Mouse (Mus musculus) frontal cortex, postnatal 36 days (tissue): ENCODE results near the gene Arrb1.
"Not testable (repeated sequence)": the region's sequence is repeated elsewhere in the genome, so short reads cannot be mapped to it uniquely, and the experiment has no call there.

Experiments used
- DNase-seq, 2 experiments: peaks; one replicate each; pipeline ENCODE4 v3.0.0; 2022; ENCODE audit warnings: low spot score in 2 of 2

Gene Arrb1

DNA sequence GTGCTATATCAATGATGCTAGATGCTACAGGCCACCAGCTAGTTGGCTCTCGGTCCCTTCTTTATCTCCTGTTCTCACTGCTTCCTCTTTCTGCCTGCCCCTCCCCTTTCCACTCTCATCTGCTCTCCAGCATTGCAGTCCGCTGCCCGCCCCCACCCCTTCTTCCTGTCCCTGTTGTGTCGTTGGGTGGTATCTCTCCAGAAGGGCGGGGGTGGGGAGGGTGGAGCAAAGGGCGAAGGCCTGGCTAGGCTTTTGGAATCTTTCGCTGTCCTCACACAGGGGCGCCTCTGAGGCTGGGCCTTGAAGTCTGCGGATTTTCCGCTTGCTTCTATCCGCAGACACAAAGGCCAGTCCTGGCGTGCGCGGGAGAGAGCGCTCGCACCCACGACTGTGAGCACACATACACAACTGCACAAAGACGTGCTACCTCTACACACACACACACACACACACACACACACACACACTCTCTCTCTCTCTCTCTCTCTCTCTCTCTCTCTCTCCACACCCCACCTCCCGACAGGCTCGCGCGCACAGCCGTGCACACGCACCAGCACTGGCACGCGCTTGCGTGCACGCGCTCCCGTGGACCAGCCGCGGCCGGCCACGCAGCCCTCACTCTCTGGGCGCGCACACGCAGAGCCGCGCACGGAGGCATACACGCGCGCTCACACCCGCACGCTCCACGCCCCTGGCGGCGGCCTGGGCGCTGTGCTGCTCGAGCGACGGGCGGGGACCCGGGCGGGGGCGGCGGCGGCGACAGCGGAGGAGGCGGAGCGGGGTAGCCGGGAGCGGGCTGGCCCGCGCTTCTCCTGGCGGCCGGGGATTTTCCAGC is at the start of gene Arrb1:
Gene Arrb1 (plus strand): TSS at position 566 of the 835 bp plus-strand sequence.
- DNase-seq: peak; percentile 73 to 86

DNA sequence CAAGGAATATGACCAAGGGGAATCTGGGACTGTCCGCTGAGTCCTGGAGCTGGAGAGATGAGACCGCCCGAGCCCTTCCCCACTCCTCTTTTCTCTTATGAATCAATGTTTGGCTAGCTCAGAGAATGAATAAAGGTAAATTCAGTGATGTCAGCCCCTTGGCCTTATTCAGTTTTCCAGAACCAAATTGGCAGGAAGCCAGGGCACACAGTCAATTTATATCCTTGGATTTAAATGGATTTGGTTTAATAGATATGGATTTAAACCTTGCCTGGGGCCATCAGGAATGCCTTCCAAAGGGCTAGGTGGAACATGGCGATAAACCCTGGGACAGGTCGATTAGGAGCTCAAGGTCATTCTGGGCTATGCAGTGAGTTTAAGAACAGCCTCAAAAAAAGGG is 45.6 kb upstream of the Arrb1 start:
- DNase-seq: no peak

- no peak for DNase-seq
Measured at GRCm38 (mm10) chr7:99499128-99499527, 36.1 kb upstream of the Arrb1 start.

DNA sequence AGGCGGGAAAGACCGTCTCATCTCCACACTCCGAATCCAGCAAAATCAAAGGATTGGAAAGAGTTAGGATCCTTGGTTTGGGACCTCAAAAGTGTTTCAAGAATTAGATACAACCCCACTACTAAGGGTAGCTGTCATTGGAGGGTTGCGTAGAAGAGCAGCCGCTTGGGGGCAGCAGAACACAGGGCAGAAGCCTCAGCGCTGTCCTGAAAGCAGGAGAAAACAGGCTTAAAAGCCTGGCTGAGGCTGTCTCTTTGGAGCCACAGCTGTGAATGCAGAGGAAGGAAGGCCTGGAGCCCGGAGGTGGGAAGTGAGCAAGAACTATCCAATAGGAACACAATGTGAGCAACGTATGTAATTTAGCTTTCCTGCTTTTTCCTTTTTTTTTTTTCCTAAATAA is 35.1 kb upstream of the Arrb1 start:
- DNase-seq: peak; percentile 80 to 88

DNA sequence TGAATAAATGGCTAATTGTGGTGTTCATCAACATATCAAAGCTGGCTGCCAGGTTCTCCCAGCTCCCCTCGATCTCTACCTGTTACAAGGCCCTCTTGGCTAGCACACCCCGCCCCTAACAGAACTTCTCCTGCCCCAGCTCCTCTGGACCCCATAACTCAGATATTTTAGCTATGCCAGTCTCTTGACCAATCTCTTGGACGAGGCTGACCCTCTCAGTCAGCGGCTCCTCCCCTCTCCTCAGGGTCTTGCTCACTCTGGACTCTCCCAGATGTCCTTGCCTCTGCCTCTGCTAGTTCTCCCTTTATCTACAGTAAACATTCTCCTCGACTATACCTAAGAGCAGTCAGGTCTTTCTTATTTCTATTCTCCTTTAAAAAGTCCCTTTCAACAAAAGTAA is 34.6 kb upstream of the Arrb1 start:
- no peak for DNase-seq

DNA sequence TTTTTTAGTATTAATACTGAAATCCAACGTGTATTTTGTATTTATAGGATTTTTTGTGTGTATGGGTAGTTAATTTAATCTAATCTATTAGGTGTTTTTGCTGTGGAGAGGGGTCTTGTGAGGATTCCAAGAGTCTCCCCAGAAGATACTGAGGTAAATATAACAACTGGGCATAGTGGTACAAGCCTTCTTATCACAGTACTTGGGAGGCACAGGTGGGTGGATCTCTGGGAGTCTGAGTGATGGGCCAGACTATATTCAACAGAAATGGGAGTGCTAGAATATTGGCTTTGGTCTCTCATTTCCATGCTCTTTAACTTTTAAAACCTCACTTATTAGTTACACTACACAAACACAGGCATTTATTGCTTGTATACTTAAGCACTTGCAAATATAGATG is 34.1 kb upstream of the Arrb1 start:
- no peak for DNase-seq

- DNase-seq: no peak
Measured at GRCm38 (mm10) chr7:99504556-99504955, 30.7 kb upstream of the Arrb1 start.

GRCm38 (mm10) chr7:99508187-99508586 is 27.1 kb upstream of the Arrb1 start:
- not testable (repeated sequence) for DNase-seq

- DNase-seq: peak; percentile 72 to 81
Measured at GRCm38 (mm10) chr7:99510087-99510501, 25.2 kb upstream of the Arrb1 start.

DNA sequence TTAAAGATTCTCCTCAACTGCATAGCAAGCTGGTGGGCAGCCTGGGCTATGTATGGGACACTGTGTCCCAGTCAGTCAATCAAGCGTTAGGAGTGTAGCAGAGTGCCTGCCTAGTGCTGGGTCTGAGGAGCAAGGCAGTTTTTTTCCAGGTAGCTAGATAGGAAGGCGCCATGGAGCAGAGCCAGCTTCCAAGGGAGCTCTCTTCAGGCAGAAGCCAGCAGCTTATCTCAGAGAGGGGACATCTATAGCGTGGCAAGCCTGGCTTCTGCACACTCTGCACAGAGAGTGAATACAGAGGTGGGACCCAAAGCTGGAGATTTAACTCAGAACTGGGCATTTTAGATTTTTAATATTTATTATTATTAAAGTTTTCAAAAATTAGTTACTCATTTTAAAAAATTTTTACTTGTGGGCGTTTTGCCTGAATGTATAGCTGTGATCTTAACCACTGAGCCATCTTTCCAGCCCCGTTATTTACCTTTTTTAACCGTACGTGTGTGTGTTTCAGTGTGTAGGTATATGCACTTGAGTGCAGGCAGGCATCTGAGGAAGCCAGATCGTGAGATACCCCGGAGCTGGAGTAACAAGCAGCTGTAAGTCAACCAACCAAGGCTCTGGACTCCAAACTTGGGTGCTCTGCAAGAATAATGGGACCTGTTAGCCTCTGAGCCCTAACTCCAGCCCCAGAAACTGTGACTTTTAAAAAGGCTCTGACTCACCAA is 19.0 kb upstream of the Arrb1 start:
- DNase-seq: no peak

DNA sequence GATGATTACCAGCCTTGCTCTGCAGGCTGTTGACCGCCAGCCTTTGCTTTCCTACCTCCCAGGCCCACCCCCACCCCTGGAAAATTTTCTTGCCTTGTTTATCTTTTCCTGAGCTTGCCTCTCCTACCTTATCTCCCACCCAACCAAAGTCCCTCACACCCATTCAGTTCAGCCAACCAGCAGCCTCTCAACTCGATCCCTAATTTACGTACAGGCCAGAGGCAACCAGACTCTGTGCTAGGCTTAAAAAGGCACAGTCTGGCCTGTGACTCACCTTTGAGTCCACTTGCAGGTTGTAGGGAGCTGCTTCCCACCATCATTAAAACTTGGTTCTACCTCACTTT is 18.5 kb upstream of the Arrb1 start:
- no peak for DNase-seq

DNA sequence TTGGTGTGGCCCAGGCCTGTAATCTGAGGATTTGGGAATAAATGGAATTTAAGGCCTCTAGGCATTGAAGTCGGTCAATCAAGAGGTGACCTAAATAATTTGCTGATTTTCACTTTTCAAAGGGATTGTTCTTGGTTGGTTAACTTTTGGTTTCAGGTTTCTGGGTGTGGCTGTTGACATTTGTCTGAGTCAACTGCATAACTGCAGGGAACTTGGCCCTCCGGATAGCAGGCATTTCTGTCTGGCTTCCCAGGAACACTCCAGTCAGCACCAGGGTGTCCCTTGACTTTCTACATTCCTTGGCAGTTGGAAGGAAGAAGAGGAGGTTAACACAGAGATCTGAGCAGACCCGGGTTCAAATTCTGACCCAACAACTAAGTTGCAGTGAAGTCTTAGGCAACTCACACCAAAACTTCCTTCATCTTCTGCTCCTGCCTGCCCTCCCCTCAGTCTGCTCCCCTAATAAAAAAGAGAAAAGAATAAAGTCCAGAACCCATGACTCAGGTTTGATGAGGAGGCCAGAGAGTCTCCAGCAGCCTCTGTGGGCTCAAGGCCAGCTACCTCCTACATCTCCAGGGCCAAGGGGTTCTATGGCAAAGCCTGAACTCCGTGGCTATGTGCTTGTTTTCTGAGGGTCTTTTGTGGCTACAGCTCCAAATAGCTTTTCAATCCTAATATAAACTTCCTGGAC is 16.2 kb upstream of the Arrb1 start:
- DNase-seq: no peak

- DNase-seq: no peak
Measured at GRCm38 (mm10) chr7:99523121-99523520, 12.1 kb upstream of the Arrb1 start.

- DNase-seq: no peak
Measured at GRCm38 (mm10) chr7:99523837-99524236, 11.4 kb upstream of the Arrb1 start.

- no peak for DNase-seq
Measured at GRCm38 (mm10) chr7:99528547-99528946, 6.7 kb upstream of the Arrb1 start.

GRCm38 (mm10) chr7:99529410-99529809 is 5.9 kb upstream of the Arrb1 start:
- peak in 1 of 2 experiments; percentile 76 for DNase-seq

DNA sequence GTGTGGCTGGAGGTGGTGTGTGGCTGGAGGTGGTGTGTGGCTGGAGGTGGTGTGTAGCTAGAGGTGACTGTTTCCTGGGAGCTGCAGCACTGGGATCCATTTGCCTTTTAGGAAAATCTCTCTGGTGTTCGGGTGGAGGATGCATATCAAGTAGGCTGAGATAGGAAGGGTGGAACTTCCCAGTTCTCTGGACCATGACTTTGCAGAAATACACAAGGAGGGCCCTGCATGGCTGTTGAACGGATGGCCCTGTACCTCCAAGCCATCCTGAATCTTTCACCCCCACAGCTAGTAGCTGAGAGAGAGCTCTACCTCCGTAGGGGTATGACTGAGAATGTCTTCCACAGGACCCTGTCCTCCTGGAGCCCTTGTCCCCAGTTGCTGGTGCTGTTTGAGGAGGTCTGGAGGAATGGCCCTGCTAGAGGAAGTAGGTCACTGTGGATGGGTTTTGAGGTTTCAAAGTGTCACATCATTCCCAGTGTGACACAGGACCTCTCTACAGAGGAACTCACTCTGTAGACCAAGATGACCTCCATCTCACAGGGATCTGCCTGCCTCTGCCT is 3.8 kb upstream of the Arrb1 start:
- DNase-seq: no peak

DNA sequence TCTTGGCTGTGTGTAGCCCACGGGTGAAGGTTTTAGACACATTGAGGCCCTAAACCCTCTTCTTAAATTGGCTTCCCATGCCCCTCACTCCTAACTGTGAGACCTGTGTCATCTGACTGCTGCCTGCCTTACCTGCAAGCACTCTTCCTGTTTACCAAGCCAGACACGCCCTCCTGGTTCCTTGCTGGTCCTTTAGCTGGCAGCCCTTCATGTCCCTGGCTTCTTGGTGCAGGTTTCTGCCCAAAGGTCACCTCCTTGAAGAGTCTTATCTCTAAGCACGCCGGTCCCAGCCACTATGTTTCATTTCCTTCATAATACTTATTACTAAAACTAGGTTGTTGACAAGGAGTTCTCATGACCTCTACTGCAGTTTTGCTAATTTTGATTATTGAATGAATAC is 2.7 kb upstream of the Arrb1 start:
- no peak for DNase-seq

GRCm38 (mm10) chr7:99533600-99533999 is 1.7 kb upstream of the Arrb1 start:
- no peak for DNase-seq

- DNase-seq: no peak
Measured at GRCm38 (mm10) chr7:99534501-99534900, 765 bp upstream of the Arrb1 start.

- DNase-seq: peak in 1 of 2 experiments; percentile 66
Measured at GRCm38 (mm10) chr7:99535741-99536501, 655 bp downstream of the Arrb1 start.
